Mouse (Mus musculus) urinary bladder, adult 18-20 months (tissue): ENCODE results near the gene Cyp4f39.
"Not testable (repeated sequence)": the region's sequence is repeated elsewhere in the genome, so short reads cannot be mapped to it uniquely, and the experiment has no call there.

Experiments
- DNase-seq, 2 experiments: peaks; one replicate each; pipeline ENCODE4 v3.0.0; 2022; ENCODE audit warnings: low spot score in 2 of 2, mixed read lengths in 2 of 2

Cyp4f39 gene

DNA sequence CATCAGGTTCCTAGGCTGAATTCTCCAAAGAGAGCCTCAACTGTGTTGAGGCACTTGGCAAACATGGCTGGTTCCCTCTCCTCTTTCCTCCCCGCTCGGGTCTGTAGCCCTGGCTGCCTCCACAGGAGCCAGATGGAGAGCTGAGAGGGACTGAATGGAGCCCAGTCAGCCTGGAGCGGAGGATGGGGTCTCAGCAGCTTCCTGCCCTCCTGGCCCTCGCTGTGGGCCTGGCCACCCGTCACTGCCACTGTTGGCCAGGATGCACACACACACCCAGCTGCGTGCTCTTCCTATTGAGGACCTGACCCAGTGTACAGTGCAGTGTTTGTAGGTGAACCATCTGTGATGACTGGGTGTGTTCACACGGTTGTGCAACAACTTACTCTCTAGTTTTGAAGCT lies 19.7 kb downstream of the Cyp4f39 start:
- DNase-seq, result no peak

DNA sequence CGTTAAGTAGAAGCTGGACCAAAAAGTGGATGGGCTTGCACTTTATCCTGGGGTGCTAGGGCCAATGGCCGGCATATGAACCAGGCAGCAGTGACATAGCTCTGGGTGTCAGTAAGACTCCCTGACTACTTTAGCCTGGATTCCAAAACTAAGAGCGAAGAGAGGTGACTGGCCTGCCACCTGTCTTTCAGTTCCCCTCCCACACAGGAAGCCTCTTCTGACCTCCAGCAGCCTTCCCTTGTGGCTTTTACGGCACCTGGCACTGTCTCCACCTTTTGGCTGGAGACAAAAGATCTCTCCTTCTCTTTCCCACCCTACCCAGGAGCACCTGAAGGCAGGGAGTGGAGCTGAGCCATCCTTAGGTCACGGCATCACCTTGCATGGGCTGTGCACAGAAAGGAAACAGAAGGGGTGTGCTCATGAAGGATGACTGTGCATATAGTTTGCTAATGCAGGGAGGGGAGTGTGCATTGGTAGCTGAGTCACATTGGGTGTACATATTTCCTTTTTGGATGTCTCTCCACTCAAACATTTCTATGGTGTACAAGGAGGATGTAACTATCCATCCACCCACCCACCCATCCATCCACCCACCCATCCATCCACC lies 22.5 kb downstream of the Cyp4f39 start:
- DNase-seq, result no peak

DNA sequence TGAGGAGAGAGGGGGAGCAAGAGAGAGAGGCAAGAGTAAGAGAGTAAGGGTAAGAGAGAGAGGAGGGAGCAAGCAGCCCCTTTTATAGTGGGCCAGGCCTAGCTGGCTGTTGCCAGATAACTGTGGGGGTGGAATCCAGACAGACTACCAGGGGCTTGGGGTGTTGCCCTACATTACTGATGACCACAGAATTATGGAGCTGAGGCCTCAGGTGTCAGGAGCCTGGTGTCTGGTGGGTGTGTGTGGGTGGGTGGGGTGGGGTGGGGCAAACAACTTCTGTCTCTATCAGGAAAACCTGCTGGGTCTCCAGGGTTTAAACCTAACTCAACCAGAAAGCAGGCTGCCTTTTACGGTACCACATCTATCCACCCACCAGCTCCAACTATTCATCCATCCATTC lies 24.7 kb downstream of the Cyp4f39 start:
- no peak for DNase-seq

DNA sequence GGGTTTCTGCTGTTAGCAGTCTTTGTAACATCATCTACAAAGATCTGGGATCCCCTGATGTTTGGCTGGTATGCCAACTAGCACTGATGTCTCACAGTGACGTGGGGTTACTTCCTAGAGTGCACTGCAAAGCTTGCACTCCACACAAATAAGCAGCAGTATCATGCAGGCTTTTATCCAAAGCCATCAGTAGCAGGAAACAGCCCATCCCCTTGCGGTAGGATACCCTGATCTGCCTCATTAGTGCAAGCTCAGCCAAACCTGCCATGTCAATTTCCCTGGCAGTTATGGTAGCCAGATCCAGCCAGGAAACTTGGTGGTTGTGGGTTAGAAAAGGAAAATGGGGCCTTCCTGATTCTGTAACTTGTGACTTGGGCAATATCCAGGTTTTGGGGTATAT lies 26.2 kb downstream of the Cyp4f39 start:
- DNase-seq, result no peak

DNA sequence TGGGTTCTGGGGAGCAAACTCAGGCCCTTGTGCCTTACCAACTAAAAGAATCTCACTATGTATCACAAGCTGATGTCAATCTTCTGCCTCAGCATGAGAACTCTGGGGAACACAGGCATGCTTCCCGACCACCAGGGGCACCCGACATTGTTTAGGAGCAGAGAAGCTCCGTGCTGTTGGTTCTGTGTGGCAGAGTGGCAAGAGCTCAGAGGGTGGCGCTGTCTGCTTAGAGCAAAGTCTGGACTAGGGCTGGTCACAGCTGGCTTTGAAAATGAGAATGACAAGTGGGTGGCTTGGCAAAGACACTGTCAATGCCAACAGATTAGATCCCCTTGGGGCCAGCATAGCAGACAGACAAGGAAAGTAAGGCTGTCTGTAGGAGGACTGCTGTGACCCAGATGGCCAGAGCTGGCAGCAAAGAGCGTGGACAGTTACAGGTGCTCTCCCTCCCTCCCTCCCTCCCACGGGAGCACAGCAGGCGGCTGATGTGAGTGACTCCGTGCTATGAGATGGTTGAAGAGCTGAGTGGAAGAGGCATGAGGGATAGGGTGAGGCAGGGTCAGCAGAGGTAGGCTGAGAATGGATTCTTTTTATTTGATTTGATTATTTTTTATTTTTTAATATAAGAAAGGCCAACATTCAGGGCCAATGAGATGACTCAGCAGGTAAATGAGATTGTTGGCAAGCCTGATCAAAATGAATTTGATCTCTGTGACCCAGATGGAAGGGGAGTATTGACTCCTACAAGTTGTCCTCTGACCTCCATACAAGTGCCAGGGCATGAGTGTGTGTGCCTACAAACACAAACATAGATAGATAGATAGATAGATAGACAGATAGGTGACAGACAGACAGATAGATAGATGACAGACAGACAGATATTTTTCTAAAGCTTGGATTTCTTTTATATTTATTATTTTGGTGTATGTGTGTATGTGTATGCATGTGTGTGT lies 27.3 kb downstream of the Cyp4f39 start:
- DNase-seq, result no peak

DNA sequence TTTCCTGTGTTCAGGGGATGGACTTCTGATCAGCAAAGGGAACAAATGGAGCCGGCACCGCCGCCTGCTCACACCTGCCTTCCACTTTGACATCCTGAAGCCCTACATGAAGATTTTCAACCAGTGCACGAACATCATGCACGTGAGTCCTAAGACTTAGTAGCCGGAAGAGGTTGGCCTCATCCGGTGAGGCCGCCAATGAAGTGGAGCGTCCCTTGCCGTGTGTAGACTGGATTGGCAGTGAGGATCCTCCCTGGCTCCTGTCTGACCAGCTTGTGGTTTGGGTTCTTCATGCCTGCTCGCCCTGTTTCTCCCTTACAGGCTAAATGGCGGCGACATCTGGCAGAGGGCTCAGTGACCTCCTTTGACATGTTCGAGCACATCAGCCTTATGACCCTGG lies 29.2 kb downstream of the Cyp4f39 start:
- DNase-seq, result no peak

DNA sequence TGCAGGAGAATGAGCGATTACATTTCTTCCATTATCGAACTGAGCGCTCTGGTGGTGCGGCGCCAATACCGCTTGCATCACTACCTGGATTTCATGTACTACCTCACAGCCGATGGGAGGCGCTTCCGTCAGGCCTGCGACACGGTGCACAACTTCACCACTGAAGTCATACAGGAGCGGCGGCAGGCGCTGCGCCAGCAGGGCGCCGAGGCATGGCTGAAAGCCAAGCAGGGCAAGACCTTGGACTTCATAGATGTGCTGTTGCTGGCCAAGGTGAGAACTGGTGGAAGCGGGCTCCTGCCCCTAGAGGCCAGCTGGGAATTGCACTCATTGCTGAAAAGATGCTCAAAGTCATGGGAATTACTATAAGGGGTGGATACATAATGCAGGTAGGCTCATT lies 30.7 kb downstream of the Cyp4f39 start:
- DNase-seq, result peak; percentile 80 to 84

DNA sequence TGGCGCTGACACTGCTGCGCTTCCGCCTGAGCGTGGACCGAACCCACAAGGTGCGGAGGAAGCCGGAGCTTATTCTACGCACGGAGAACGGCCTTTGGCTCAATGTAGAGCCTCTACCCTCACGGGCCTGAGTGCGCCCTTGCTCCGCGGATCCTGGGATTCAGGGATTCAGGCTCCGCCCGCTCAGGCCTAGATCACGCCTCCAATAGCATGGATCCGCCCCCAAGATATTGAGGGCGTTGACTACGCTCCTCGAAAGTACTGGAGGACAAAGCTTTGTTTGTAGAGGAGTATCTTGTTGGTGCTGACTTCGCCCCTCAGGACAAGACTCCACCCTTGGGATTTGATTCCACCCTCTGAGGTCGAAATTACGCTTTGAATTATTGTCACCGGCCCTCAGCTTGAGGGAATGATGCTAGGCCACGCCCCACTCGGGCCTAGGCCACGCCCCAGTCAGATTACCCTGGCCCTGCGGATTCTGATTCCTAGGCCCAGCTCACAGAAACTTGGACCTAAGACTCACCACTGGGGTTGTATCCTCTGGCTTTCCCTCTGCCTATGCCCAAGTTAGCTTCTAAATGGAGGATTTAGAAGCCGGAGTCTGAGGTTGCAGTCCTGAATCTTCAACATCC lies 39.9 kb downstream of the Cyp4f39 start:
- DNase-seq, result peak in 1 of 2 experiments; percentile 8

DNA sequence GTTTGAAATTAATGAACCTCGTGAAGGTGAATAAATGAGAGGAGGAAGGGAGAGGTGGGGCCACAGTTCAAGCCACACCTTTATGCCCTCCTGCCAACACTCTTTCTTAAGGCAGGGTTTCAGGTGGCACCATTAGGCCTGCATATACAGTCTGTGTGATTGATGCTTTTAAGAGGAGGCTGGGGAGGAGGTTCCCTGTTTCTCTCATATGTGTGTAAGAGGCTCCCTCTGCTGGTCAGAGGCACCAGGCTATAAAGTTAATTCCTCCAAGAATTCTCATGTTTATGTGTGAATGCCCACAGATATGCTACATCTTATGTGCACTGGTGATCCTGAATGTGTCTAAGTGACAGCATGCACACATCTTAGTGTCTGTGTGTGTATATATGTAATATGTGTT lies 42.1 kb downstream of the Cyp4f39 start:
- peak; percentile 37 to 40 for DNase-seq

DNA sequence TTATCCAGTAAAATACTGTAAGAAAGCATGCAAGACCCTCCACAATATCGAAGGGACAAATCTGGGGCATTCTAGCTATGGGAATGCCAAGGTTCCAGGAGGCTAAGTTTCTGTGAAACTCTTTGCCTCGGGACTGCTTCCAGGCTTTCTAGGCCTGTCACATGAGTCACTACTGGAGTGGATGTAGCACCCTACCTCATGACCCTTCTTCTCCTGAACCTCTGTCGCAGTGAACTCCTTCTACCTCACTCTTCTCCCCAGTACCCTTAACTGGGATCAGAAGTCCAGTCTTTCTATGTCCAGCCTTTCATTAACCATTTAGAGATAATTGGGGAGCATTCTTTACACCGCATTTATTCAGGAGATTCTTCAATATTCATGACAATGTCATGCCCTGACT lies 48.0 kb downstream of the Cyp4f39 start:
- not testable (repeated sequence) for DNase-seq

DNA sequence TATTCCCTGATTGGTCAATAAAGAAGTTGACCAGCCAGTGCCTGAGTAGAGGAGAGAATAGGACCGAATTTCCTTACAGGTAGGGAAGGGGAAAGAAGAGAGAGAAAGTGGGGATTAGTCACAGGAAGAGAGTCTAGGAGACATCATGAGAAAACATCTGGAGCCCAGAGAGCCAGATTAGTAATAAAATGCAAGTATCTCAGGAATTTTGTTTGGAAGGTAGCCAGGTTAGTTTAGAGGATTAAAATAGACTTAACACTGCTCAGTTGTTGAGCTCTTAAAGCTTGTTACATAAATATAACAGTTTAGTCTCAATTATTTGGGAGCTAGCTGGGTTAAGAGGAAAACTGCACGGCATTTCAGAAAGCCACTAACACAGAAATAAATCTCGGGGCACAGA lies 48.5 kb downstream of the Cyp4f39 start:
- DNase-seq, result no peak

DNA sequence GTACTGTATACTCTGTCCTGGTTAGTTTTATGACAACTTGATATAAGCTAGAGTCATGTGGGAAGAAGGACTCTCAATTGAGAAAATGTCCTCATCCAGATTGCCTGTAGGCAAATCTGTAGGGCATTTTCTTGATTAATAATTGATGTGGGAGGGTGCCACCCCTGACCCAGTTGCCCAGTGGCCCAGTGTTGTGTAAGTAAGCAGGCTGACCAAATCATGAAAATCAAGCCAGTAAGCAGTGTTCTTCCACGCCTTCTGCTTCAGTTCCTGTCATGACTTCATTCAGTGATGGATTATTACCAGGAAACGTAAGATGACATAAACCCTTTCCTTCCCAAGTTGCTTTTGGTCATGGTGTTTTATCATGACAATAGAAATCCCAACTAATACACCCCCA lies 50.6 kb downstream of the Cyp4f39 start:
- DNase-seq, result no peak

DNA sequence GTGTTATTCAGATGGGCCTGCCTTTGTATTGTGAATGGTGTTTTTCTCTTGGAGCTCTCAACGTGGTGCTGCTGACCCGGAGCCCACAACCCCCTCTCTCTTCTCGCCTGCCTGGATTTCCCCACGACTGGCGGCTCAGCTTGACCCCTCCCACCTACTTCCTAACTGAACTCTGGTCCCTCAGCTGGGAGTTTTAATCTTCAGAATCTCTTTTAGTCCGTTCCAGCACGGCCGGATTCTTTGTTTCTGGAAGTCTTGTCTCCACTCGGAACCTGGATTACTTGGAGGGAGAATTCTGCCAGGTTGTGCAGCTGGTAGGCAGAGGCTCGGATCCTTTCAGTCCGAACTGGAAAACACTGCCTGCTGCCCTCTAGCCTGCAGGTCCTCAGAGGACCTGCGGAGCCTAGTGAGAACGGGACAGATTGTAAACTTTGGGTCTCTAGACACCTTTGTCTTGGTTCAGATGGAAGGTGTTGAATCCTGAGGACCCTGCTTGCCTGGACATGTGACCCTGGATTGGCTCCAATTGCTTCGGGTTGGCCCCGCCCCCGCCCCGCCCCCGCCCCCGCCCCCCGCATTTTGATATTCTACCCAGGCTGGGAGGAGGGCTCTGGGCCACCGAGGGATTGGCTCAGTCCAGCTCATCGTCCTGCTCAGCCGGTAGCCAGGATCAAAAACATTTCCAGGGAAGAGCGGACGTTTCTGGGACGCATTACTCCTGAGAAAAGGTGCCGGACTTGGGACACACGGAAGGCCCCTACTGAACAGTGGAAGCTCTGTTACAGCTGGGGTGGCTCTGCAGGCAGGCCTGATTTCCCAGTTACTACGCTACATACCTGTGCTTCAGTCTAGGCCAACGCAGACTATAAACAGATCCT lies 53.6 kb downstream of the Cyp4f39 start, which contains the start of gene Cyp4f17:
TSS of gene Cyp4f17 (plus strand) at position 200 of the 878 bp plus-strand sequence.
- peak; percentile 14 to 55 for DNase-seq

DNA sequence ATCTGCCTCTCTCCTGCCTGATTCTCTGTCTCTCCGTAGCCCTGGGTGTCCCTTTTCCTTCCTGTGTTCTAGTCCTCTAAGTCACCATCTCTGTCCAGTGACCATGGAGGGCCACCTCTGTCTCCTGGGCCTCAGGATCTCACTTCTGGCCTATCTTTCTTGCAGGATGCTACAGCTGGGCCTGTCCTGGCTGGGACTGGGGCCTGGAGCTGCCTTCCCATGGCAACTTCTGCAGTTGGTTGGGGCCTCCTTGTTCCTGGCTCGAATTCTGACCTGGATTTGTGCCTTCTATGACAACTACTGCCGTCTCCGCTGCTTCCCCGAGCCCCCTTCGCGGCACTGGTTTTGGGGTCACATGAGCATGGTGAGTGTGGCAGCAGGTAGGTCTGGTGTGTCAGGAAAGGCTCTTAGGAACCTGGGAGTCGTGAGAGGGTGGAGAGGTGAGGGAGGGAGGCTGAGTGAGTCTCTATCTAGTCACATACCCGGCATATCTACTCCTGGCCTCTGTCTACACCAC lies 54.3 kb downstream of the Cyp4f39 start:
- DNase-seq, result peak in 1 of 2 experiments; percentile 31

DNA sequence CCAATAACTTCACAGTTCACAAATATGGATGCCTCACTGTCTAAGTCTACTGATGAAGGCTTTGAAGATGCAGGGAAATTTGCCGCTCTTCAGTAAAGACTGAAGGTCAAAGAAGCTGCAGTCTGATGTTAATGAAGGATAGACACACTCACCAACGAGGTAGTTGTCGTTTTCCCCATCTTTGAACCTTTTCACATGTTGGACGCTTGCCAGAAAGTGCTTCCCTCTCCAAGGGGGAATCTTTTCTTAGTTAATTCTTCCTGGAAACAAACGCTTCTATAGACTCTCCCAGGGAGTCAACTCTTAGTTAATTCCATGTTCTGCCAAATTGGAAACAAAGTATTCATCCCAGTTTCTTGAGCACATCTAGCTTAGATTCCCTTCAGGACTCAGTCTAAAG lies 63.6 kb downstream of the Cyp4f39 start:
- DNase-seq, result no peak

DNA sequence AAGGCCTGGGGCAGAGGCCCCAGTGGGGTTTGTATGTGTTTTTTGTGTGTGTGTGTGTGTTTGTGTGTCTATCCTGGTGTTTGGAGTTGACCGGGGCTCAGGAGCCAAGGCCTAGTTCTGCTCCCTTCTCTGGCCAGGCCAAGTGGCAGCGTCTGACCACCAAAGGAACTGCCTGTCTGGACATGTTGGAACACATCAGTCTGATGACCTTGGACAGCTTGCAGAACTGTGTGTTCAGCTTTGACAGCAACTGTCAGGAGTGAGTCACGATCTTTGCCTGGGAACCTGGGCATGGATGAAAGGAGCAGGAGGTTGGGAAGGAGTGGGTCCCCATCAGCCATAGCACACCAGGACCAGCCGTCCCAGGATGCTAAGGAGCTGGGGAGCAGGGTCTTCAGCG lies 69.5 kb downstream of the Cyp4f39 start:
- DNase-seq, result no peak

DNA sequence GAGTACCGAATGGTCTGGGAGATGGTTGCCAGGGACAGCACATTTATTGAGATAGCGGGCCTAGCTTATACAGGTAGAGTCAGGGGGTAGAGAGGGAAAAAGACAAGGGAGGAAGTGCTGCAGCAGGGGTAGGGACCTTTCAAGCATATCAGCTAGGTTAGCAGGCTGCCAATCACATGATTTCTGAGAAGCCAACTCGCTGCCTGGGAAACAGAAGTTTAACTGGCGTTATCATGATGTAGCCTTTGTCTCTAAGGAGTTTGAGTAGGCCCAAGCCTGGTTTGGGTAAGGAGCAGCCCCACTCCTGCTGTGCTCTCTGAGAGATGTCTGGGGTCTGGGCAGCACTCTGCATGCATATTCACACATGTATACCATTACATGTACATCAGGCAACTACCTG lies 69.9 kb downstream of the Cyp4f39 start:
- DNase-seq, result no peak

DNA sequence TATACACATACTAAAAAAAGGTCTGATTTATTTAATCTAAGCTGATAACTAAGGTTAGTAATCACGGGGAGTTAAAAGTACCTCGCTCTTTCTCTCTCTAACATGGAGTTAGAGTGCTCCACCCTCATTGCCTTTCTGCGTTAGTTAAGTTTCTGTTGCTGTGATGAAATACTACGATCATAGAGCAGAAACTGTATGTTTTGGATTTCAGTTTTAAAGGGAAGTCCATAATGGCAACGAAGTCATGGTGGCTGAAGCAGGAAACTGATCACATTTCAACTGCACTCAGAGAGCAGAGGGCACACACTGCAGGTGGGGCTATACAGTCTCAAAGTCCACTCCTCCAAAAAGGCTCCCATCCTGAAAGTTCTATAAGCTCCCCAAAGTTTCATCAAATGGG lies 70.3 kb downstream of the Cyp4f39 start:
- DNase-seq, result no peak

DNA sequence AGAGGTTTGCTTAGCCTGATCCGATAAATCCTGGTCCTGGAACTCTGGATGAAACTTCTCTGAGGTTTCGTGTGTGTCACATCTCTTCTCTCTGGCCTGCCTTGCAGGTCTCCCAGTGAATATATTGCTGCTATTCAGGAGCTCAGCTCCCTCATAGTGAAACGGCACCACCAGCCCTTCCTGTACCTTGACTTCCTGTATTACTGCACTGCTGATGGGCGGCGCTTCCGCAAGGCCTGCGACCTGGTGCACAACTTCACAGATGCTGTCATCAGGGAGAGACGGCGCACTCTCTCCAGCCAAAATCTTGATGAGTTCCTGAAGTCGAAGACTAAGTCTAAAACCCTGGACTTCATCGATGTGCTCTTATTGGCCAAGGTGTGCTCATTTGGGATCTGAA lies 71.4 kb downstream of the Cyp4f39 start:
- no peak for DNase-seq

DNA sequence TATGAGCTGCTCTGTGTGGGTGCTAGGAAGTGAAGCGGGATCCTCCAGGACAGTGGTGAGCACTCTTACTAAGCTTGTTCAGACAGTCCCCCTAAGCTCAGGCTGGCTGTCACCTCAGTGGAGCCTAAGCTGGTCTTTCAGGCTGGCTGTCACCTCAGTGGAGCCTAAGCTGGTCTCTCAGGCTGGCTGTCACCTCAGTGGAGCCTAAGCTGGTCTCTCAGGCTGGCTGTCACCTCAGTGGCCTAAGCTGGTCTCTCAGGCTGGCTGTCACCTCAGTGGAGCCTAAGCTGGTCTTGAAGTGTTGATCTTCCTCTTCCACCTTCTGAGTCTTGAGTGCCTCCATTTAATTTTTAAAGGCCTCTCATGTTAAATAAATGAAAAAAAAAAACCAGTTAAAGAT lies 73.8 kb downstream of the Cyp4f39 start:
- DNase-seq, result not testable (repeated sequence)

DNA sequence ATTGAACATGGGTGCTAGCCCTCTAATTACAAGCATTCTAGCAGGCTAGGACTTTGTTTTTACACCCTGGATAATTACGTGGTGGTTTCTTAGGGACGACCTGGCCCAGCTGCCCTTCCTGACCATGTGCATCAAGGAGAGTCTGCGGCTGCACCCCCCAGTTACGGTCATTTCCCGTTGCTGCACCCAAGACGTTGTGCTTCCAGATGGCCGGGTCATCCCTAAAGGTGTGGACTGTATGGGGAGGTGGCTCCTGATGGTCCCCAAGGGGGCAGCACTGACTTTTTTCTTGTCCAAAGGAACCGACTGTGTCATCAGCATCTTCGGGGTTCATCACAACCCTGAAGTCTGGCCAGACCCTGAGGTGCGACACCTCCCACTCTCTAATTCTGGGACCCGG lies 75.2 kb downstream of the Cyp4f39 start:
- no peak for DNase-seq
